Mouse (Mus musculus): ENCODE measurements around the gene Rnf227. TPM values are rescaled to one million over a fixed set of nuclear protein-coding genes. Genes with fewer than 3 reads are reported as not detected.
A peak's percentile ranks its signal among the peaks of the same experiment; 100 is the strongest.

Rnf227 gene
- polyA plus RNA-seq, 1 experiment from 2014 or later: 6.6 TPM

GRCm38 (mm10) chr11:69371601-69372000, 31.3 kb downstream of the Rnf227 start:
- WGBS: 64% methylated on average over 12 of the region's 12 CpGs
- no peak overlapping the region for H3K4me3 ChIP-seq (ENCODE audit: control insufficient read depth in 1 of 2, insufficient read depth in 1 of 2, low read depth in 1 of 2, low read length in 2 of 2)

GRCm38 (mm10) chr11:69372056-69372779, 32.0 kb downstream of the Rnf227 start:
- H3K36me3 ChIP-seq (ENCODE audit: control insufficient read depth, insufficient read depth, low read length): peaks cover 21% of the 10 kb centered on the region; the same call in 1 of the 2 replicates
- no peak for ATAC-seq (ENCODE audit: insufficient number of reproducible peaks, insufficient read depth, low FRiP score, low read depth)
- H3K9me3 ChIP-seq (ENCODE audit: control insufficient read depth, low read length): no peaks in the 10 kb centered on the region
- H3K9ac ChIP-seq (ENCODE audit: low read length): peak overlapping the region; percentile 25; the same call in 1 of the 2 replicates
- peaks cover 18 to 40% of the 10 kb centered on the region in 2 experiments for H3K4me1 ChIP-seq (ENCODE audit: control insufficient read depth in 2 of 2, insufficient read depth in 2 of 2, low read length in 2 of 2)
- 0 out of 2 replicates have a peak overlapping the region, but pooled peaks have one; percentile 2 for H3K4me2 ChIP-seq (ENCODE audit: low read length)
- peak overlapping the region; percentile 14 to 27; a peak in 2 of 4 replicates for H3K27ac ChIP-seq (replicated peaks in 1 of 2; ENCODE audit: control insufficient read depth in 1 of 2, insufficient read depth in 1 of 2, low read depth in 2 of 2, low read length in 2 of 2)
- no peaks in the 10 kb centered on the region for H3K27me3 ChIP-seq (ENCODE audit: control insufficient read depth, insufficient read depth, low read length)
- no peak overlapping the region for H3K4me3 ChIP-seq (ENCODE audit: control insufficient read depth in 1 of 2, insufficient read depth in 1 of 2, low read depth in 1 of 2, low read length in 2 of 2)
- 15% methylated on average over 12 of the region's 12 CpGs for WGBS

More at GRCm38 (mm10) chr11:69371601-69372000, 31.3 kb downstream of the Rnf227 start:
- peaks cover 18 to 43% of the 10 kb centered on the region in 2 experiments for H3K4me1 ChIP-seq (ENCODE audit: control insufficient read depth in 2 of 2, insufficient read depth in 2 of 2, low read length in 2 of 2)
- 0 out of 4 replicates have a peak overlapping the region, but pooled peaks of 1 of the 2 experiments have one; percentile 14 for H3K27ac ChIP-seq (replicated peaks in 1 of 2; ENCODE audit: control insufficient read depth in 1 of 2, insufficient read depth in 1 of 2, low read depth in 2 of 2, low read length in 2 of 2)
- H3K4me2 ChIP-seq (ENCODE audit: low read length): no peak overlapping the region
- no peak for ATAC-seq (ENCODE audit: insufficient number of reproducible peaks, insufficient read depth, low FRiP score, low read depth)
- no peaks in the 10 kb centered on the region for H3K9me3 ChIP-seq (ENCODE audit: control insufficient read depth, low read length)
- H3K36me3 ChIP-seq (ENCODE audit: control insufficient read depth, insufficient read depth, low read length): peaks cover 17% of the 10 kb centered on the region; the same call in 1 of the 2 replicates
- 0 out of 2 replicates have a peak overlapping the region, but pooled peaks have one; percentile 25 for H3K9ac ChIP-seq (ENCODE audit: low read length)
- no peaks in the 10 kb centered on the region for H3K27me3 ChIP-seq (ENCODE audit: control insufficient read depth, insufficient read depth, low read length)

- Histone ChIP-seq H3K4me2 (ENCODE audit: low read length) (no peak overlapping the region), H3K4me1 (ENCODE audit: control insufficient read depth in 2 of 2, insufficient read depth in 2 of 2, low read length in 2 of 2) (peaks cover 13 to 35% of the 10 kb centered on the region in 2 experiments), H3K27ac (replicated peaks in 1 of 2; ENCODE audit: control insufficient read depth in 1 of 2, insufficient read depth in 1 of 2, low read depth in 2 of 2, low read length in 2 of 2) (peak overlapping the region in 1 of 2 experiments; percentile 14; a peak in 1 of 4 replicates), H3K9me3 (ENCODE audit: control insufficient read depth, low read length) (no peaks in the 10 kb centered on the region), H3K9ac (ENCODE audit: low read length) (no peak overlapping the region; the same call in 1 of the 2 replicates), H3K36me3 (ENCODE audit: control insufficient read depth, insufficient read depth, low read length) (peaks cover 21% of the 10 kb centered on the region; the same call in 1 of the 2 replicates), H3K4me3 (ENCODE audit: control insufficient read depth in 1 of 2, insufficient read depth in 1 of 2, low read depth in 1 of 2, low read length in 2 of 2) (no peak overlapping the region), H3K27me3 (ENCODE audit: control insufficient read depth, insufficient read depth, low read length) (no peaks in the 10 kb centered on the region)
- ATAC-seq (ENCODE audit: insufficient number of reproducible peaks, insufficient read depth, low FRiP score, low read depth): no peak
- WGBS: 55% methylated on average over 3 of the region's 3 CpGs
Observed at GRCm38 (mm10) chr11:69372780-69373170, 32.5 kb downstream of the Rnf227 start.

GRCm38 (mm10) chr11:69373223-69373965, 33.1 kb downstream of the Rnf227 start:
- H3K27ac ChIP-seq (replicated peaks in 1 of 2; ENCODE audit: control insufficient read depth in 1 of 2, insufficient read depth in 1 of 2, low read depth in 2 of 2, low read length in 2 of 2): no peak overlapping the region
- no peaks in the 10 kb centered on the region for H3K27me3 ChIP-seq (ENCODE audit: control insufficient read depth, insufficient read depth, low read length)
- H3K36me3 ChIP-seq (ENCODE audit: control insufficient read depth, insufficient read depth, low read length): peaks cover 21% of the 10 kb centered on the region; the same call in 1 of the 2 replicates
- 90% methylated on average over 16 of the region's 16 CpGs for whole genome bisulfite sequencing
- H3K4me2 ChIP-seq (ENCODE audit: low read length): no peak overlapping the region
- ATAC-seq (ENCODE audit: insufficient number of reproducible peaks, insufficient read depth, low FRiP score, low read depth): no peak
- no peak overlapping the region for H3K4me3 ChIP-seq (ENCODE audit: control insufficient read depth in 1 of 2, insufficient read depth in 1 of 2, low read depth in 1 of 2, low read length in 2 of 2)
- peaks cover 11 to 31% of the 10 kb centered on the region in 2 experiments for H3K4me1 ChIP-seq (ENCODE audit: control insufficient read depth in 2 of 2, insufficient read depth in 2 of 2, low read length in 2 of 2)
- H3K9me3 ChIP-seq (ENCODE audit: control insufficient read depth, low read length): no peaks in the 10 kb centered on the region
- H3K9ac ChIP-seq (ENCODE audit: low read length): no peak overlapping the region

GRCm38 (mm10) chr11:69375646-69376045, 35.4 kb downstream of the Rnf227 start:
- Histone ChIP-seq H3K4me2 (ENCODE audit: low read length) (no peak overlapping the region), H3K9me3 (ENCODE audit: control insufficient read depth, low read length) (no peaks in the 10 kb centered on the region), H3K27me3 (ENCODE audit: control insufficient read depth, insufficient read depth, low read length) (no peaks in the 10 kb centered on the region), H3K27ac (replicated peaks in 1 of 2; ENCODE audit: control insufficient read depth in 1 of 2, insufficient read depth in 1 of 2, low read depth in 2 of 2, low read length in 2 of 2) (no peak overlapping the region), H3K4me3 (ENCODE audit: control insufficient read depth in 1 of 2, insufficient read depth in 1 of 2, low read depth in 1 of 2, low read length in 2 of 2) (no peak overlapping the region), H3K9ac (ENCODE audit: low read length) (no peak overlapping the region), H3K4me1 (ENCODE audit: control insufficient read depth in 2 of 2, insufficient read depth in 2 of 2, low read length in 2 of 2) (peaks cover 12 to 25% of the 10 kb centered on the region in 2 experiments), H3K36me3 (ENCODE audit: control insufficient read depth, insufficient read depth, low read length) (peaks cover 21% of the 10 kb centered on the region; the same call in 1 of the 2 replicates)
- ATAC-seq (ENCODE audit: insufficient number of reproducible peaks, insufficient read depth, low FRiP score, low read depth): no peak
- 84% methylated on average over 4 of the region's 4 CpGs for WGBS

- 59% methylated on average over 3 of the region's 3 CpGs for WGBS
- ATAC-seq (ENCODE audit: insufficient number of reproducible peaks, insufficient read depth, low FRiP score, low read depth): no peak
Observed at GRCm38 (mm10) chr11:69377766-69378165, 37.5 kb downstream of the Rnf227 start.

GRCm38 (mm10) chr11:69379600-69379999, 39.3 kb downstream of the Rnf227 start:
- Histone ChIP-seq H3K4me2 (ENCODE audit: low read length) (no peak overlapping the region), H3K27ac (replicated peaks in 1 of 2; ENCODE audit: control insufficient read depth in 1 of 2, insufficient read depth in 1 of 2, low read depth in 2 of 2, low read length in 2 of 2) (no peak overlapping the region), H3K4me3 (ENCODE audit: control insufficient read depth in 1 of 2, insufficient read depth in 1 of 2, low read depth in 1 of 2, low read length in 2 of 2) (no peak overlapping the region), H3K27me3 (ENCODE audit: control insufficient read depth, insufficient read depth, low read length) (no peaks in the 10 kb centered on the region), H3K36me3 (ENCODE audit: control insufficient read depth, insufficient read depth, low read length) (0 out of 2 replicates have a peak, but pooled peaks cover 11% of the 10 kb centered on the region), H3K9me3 (ENCODE audit: control insufficient read depth, low read length) (no peaks in the 10 kb centered on the region), H3K9ac (ENCODE audit: low read length) (no peak overlapping the region), H3K4me1 (ENCODE audit: control insufficient read depth in 2 of 2, insufficient read depth in 2 of 2, low read length in 2 of 2) (peaks cover 7 to 16% of the 10 kb centered on the region in 2 experiments; a peak in 2 of 4 replicates)
- WGBS: 69% methylated on average over 3 of the region's 3 CpGs
- ATAC-seq (ENCODE audit: insufficient number of reproducible peaks, insufficient read depth, low FRiP score, low read depth): no peak

More at GRCm38 (mm10) chr11:69377766-69378165, 37.5 kb downstream of the Rnf227 start:
- peaks cover 21% of the 10 kb centered on the region; the same call in 1 of the 2 replicates for H3K36me3 ChIP-seq (ENCODE audit: control insufficient read depth, insufficient read depth, low read length)
- H3K27me3 ChIP-seq (ENCODE audit: control insufficient read depth, insufficient read depth, low read length): no peaks in the 10 kb centered on the region
- H3K4me3 ChIP-seq (ENCODE audit: control insufficient read depth in 1 of 2, insufficient read depth in 1 of 2, low read depth in 1 of 2, low read length in 2 of 2): no peak overlapping the region
- no peak overlapping the region for H3K9ac ChIP-seq (ENCODE audit: low read length)
- no peak overlapping the region for H3K27ac ChIP-seq (replicated peaks in 1 of 2; ENCODE audit: control insufficient read depth in 1 of 2, insufficient read depth in 1 of 2, low read depth in 2 of 2, low read length in 2 of 2)
- H3K4me2 ChIP-seq (ENCODE audit: low read length): no peak overlapping the region
- peaks cover 4 to 16% of the 10 kb centered on the region in 2 experiments; a peak in 2 of 4 replicates for H3K4me1 ChIP-seq (ENCODE audit: control insufficient read depth in 2 of 2, insufficient read depth in 2 of 2, low read length in 2 of 2)
- H3K9me3 ChIP-seq (ENCODE audit: control insufficient read depth, low read length): no peaks in the 10 kb centered on the region
